Mouse (Mus musculus) lung, adult 18-20 months (tissue): ENCODE measurements around the gene Noa1.

Experiments used
- DNase-seq, 2 experiments: peaks; one replicate each; pipeline ENCODE4 v3.0.0; 2022; ENCODE audit warnings: mixed read lengths in 2 of 2

Gene Noa1

DNA sequence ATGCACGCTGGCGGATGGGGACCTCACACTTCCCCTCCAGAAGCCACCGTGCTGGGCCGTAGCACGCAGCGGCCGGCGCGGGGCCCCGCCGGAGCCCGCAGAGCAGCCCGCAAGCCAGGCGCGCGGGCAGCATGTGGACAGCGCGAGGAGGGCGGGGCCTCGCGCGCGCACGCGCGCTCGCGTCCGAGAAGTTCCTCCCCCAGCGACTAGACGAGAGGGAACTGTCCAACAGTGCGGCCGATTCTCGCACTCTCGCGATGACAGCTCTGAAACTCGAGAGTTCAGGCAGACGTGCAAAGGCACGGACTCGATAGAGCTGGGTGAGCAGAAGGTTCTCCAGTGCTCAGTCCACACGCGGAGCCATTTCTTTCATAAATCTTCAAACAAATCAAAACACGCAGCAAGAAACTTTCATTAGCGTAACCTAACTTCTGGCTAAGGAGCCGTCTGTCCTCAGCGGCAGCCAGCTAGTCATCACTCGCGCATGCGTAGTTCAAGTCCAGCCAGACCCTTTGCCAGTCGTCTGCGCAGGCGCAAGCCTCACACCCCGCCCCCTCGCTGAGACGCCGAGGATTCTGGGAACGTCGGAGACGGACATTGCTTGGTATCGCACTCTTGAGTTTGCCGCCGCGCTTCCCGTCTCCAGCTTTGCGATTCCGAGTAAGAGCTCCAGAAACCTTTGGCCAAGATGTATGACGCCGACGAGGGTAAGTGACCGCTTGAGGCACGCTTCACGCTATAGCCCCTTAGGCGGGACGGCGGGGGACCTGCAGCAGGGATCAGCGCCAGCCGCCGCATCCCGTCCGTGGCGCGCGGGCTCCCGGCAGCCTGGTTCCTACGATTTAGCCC lies at the start of gene Noa1, which contains the start of gene Polr2b:
Noa1 (minus strand) TSS at position 161 of the 849 bp plus-strand sequence.
Polr2b (plus strand) TSS at position 224 of the 849 bp plus-strand sequence.
- DNase-seq: peak; percentile 98 to 99

DNA sequence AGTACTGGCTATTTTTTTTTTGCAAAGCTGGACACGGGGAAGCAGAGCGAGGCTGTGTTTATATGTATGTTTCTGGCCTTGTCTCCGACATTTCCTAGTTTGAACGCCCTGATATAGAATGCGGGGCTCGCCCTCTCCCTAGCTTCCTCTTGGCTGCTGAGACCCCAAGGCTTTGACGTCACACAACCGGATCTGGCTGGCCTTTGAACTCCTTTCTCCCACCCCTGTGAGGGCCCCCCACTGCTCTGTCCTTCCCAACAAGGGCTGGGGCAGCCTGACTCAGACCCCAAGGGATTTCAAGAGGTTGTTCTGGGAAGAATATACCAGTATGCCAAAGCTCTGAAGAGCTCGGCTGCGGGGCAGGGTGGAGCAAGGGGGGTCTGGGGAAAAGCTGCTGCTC lies 48.5 kb upstream of the Noa1 start:
- peak; percentile 68 to 78 for DNase-seq

DNA sequence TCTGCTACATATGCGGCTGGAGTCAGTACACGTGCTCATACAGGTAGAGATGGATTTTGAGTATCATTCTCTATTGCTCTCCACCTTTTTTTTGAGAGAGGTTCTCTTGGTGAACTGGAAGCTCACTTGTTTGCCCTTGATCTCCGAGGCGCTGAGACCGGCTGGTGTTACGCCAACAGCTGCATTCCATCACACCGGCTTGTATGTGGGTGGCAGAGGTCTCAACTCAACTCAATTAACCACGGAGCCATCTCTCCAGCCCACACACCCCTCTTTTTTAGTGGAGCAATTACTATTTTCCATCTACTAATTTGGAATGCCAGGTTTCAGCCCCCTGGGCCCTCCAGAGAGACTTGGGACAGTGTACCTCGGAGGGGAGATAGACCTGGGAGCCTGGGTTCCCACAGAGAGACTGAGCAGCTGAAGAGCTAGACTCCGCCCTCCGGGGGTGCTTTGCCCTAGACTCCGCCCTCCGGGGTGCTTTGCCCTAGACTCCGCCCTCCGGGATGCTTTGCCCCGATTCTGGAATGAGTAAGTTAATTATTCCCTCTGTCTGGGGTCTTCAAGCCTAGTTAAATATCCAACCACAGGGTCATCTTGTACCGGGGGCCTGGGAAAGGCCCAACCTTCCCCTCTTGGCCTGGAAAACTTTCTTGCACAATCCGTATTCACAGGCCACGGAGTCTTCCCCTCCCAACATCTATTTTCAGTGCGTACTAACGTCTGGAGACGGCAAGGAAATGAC lies 47.7 kb upstream of the Noa1 start:
- DNase-seq: peak; percentile 84 to 88

DNA sequence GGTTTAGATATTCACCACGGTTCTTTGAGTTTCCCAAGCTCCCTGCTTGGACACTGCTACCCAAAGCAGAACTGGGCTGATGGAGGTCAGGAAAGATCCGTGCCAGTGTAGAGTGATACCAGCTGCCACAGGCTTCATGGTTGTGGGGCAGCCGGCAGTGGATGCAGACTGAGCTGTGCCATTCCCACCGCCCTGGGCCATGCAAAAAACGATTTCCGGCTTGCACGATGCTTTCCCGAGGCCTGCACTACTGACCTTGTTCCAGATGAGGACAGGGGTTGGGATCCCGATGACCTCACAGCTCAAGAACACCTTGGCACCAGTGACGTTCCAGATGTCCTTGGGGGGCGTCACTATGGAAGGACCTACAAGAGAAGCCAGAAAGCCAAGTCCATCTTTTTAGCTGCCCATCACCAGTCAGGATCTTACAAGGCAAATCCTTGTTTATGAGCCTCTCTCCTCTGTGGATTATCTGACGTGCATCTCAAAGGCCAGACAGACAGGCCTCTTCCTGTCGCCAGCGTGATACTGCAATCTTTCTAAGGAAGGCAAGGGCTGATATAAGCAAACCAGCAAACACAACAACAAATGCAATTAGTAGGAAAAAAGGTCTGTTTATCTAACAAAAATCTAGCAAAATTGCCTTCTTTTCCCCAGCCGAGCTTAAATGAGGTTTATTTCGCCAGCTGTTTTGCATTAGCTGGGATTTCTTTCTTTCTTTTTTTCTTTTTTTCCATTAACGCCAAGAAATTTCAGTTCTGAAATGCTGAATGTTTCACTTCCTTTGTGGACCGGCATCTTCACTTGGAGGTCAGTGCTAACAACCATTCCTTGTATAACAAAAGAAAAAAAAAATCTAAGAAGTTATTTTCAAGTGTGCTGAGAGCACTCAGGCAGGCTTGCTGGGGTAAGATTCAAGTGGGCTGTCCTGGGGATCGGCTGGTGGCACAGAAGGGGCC lies 45.7 kb upstream of the Noa1 start:
- no peak for DNase-seq

DNA sequence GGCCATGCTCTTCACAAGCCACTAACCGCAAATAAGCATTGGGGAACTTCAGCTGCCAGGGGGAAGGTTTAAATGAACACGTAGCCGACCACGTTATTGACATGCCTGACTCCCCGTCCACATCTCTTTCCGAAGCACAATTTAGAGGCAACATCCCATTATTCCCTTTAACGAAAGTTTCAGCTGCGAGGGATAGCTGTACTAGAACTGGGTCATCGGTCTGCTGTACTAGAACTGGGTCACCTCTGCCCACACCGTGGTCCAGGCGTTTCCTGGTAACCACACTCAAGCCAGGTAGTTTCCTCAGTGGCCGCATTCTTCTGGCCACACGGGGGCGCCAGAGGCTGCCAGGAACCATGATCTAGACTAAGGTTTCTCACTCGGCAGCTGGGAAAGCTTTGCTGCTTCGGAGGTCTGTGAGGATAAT lies 44.5 kb upstream of the Noa1 start:
- peak; percentile 83 to 88 for DNase-seq

DNA sequence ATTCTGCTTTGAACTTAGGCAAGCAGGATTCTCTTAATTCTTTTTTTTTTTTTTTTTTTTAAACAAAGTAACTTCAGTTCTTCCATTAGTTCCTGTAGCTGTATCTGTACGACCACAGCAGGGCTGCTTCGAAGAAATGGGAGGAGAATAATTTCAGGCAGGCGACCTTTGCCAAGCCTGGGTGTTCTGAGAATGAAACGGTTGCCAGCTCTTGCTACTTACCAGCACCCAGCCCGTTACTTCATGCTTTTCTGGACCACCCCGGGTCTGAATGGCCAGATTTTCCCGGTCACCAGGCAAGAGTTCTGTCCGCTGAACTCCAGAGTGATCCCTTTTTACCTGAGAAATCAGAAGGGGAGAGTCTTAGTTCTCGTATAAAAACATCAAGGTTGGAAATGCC lies 41.8 kb upstream of the Noa1 start:
- no peak for DNase-seq

DNA sequence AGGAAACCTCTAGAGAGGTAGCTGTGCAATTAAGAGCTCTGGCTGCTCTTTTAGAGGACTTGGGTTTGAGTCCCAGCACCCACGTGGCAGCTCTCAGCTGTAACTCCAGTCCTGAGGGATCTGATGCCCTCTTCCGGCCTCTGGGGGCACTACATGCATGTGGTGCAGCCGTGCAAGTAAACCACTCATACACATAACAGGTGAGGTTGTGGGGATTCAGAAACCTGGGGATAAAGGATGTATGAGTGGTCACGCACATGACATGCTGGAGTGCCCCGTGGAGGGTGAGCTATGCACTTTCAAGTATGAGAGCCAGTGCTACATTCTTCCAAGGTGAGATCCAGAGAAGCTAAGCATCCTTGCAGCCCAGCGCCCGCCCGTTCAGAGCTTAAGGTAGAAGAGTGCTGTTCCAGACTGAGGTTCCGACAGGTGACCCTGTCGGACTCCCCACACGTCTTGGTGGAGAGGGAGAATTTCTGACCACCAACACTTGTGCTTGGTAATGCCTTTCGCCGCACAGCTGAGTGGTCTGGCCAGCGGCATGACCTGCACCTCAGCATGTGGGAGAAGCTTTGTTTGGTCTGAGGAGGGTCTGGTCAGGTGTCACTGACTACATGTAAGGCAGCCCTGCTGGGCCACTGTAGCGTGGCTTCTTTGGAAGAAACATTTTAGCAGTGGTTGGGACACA lies 40.2 kb upstream of the Noa1 start:
- no peak for DNase-seq

DNA sequence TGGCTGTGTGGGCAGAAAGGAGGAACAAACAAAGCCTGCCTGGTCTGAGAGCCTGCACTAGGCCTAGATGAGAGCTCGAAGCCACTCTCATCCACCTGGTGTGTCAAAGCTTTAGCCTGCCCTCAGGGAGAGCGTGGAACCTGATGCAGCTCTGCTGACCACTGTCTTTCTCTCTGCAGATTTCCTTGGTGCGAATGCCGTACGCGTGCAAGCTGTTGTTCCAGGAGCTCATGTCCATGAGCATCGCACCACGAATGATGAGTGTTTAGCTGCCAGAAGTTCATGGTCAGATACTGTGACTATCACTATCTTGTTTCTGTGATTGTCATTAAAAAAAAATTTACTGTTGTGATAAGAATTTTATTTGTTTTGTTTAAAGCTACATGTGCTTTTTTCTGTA lies 39.0 kb upstream of the Noa1 start:
- DNase-seq: no peak

DNA sequence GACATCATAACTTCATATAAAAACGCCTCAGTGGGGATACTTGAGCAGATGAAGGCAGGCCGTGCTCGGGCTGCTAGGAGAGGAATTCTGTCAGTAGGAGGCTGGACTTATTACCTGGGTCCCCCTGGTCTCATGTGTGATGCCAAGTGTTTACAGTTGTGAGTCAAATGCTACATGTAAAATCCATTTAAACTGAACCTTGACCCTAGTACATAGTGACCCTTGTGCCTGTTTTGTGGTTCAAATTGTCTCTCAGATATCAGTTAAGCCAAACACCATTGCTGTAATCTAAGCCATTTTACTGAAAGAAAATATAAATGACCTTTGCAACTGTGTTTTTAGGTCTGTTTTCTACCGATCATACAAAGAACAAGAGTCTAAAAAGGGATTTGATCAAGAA lies 30.1 kb upstream of the Noa1 start:
- DNase-seq: no peak

DNA sequence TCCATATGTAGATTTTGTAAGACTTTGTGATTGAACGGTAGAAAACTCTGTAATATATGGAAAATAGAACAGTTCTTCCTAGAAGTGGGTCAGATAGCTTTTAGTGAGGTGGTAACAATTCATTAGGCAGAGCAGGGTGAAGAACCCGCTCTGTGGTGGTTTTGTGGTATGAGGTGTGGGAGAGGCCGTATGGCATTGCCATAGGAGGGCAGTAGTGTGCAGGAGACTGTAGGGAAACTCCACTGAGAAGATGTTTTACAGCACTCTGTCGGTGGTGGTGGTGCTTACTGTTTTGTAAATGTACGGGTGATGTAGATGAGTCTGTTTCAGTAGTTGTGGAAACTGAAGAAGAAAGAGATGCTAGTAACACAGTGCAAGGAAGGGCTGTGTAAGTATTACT lies 20.3 kb upstream of the Noa1 start:
- DNase-seq: no peak

DNA sequence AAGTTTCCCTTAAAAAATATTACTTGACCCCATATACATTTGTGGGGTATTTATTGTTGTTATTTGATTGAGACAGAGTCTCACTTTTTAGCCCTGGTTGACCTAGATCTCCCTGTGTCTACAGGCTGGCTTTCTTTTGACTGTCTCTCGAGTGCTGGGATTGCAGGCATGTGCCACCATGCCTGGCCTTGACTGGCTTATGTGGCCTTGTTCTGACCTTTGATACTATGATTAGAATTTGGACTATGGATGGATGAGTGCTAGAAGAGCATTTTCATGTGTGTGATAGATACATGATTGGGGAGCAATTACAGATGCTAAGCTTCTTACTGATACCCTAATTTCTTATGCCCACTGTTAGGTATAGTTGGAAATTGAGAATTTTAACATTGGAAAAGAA lies 15.1 kb upstream of the Noa1 start:
- DNase-seq: no peak

DNA sequence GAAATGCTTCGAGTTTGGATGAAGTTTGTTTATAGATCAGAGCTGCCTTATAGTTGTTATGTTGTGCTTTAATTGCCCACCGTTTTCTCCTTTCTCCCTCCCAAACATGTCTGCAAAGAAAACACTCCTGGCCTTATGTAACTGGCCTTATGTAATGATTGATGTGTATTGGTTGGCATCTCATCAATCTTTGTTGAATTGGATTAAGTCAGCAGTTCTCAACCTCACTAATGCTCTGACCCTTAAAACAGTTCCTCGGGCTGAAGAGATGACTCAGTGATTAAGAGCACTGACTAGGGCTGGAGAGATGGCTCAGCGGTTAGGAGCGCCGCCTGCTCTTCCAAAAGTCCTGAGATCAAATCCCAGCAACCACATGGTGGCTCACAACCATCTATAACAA lies 5.1 kb upstream of the Noa1 start:
- no peak for DNase-seq

DNA sequence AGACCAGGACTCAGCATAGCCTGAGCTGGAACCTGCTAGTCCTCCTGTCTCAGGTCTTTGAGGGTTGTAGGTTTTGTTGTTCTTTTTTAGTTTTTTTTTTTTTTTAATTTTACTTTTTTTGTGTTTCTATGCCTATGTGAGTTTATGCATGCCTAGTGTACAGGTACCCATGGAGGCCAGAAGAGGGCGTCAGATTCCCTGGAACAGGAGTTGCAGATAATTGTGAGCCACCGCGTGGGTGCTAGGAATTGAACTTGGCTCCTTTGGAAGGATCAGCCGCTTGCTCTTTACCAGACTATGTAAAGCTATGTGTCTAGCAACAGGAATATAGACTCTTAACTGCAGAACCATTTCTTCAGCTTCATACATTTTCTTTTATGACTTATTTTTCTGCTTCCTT lies 4.3 kb upstream of the Noa1 start:
- no peak for DNase-seq

DNA sequence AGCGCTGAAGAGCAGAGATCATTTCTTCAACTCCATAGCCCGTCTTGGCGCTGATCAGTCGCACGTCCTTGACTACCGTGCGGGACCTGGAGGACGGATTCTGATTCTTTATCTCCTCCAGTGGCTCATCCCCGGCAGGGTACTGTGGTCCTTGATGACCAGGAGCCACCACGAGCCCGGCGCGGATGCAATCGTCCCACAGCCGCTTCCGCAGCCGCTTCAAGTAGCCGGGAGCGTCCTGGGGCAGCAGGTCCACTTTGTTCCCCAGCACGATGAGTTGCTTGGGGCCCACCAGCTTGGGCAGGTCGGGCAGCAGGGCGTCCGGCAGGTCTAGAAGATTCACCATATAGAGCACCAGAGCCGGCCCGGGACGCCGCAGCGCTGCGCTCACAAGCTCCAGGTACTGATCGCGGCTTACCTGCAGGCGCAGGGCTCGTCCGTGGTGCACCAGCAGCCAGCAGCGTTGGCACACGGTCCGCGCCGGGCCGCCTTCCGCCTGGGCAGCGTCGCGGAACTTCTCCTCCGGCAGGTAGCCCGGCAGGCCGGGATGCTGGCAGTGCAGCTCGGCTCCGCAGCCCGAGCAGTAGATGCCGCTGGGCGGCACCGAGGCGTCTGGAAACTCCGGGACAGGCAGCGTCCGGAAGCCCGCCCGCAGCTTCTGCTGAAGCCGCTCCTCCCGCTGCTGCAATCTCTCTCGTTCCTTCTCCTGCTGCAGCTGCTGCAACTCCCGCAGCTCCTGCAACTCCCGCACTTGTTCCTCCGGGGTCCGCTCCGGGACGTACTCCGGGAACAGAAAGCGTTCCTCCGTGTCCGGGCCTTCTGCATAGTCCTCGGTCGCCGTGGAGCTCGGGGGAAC lies 605 bp downstream of the Noa1 start:
- peak in 1 of 2 experiments; percentile 10 for DNase-seq

DNA sequence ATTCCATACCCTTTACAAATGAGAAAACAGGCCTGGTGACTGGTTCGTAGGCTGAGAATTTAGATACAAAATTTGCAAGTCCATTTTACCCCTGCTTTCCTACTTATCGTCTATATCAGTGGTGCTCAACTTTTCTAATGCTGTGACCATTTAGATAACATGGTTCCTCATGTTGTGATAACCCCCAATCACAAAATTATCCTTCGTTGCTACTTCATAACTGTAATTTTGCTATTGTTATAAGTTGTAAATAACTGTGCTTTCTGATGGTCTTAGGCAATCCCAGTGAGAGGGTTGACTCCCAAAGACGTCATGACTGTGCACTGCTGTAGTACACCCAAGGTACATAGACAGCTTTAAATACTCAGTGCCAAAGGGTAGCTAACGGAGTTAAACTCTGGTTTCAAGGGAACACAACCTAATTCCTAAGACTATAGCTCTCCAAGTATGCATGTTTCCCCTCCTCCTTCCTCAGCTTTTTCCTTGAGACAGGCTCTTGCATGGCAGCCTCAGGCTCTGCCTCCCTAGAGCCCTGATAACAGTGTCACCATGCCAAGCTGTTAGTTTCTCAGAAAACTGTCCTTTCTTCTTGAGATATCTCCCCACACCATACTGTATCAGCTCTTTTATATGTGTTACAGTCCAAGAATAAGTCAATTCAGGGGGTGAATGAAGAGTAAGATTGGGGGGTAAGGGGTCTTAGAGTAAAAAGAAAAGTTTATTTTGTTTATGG lies 1.9 kb downstream of the Noa1 start:
- DNase-seq: no peak

DNA sequence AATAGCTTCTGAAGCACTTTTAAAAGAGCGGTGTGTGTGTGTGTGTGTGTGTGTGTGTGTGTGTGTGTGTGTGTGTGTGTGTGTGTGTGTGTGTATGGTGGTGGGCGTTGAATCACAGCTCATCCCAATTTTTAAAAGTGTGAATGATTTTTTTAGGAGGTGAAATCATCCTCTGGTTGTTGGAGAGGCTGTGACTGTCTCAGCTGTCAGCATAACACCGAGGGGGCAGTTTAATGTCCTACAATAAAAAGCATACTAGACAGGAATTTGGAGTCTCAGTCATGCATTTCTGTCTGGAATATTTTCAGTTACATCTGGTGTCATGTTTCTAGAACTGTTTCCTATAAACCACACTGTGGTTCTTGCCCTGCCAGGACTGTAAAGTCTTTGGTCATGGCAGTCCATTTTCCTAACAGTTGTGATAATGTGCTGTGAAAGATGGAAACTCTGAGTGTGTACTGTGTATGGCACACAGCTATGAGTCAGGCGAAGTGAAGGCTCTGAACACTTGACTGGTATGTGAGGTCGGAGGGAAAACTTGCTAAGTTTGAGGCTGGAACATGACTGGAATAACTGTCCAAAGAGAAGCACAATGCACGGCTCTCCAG lies 8.5 kb downstream of the Noa1 start:
- DNase-seq: no peak

DNA sequence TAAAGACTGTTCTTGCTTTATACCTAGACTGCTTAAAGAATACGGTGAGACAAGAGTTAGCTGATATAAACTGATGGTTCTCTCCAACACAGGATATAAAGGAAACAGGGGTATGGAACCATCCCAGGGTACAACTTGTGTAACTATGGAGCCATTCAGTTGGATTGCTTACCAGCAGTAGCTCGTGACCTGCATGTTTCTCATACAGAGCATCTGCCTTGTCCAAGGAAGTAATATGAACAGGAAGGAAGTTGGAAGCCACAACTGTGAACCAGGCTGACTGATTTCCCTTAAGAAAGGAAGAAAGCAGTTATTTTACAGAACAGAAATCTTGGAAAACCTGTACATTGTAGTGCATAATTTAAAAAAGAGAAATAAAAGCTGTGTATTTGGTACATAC lies 10.4 kb downstream of the Noa1 start:
- no peak for DNase-seq

DNA sequence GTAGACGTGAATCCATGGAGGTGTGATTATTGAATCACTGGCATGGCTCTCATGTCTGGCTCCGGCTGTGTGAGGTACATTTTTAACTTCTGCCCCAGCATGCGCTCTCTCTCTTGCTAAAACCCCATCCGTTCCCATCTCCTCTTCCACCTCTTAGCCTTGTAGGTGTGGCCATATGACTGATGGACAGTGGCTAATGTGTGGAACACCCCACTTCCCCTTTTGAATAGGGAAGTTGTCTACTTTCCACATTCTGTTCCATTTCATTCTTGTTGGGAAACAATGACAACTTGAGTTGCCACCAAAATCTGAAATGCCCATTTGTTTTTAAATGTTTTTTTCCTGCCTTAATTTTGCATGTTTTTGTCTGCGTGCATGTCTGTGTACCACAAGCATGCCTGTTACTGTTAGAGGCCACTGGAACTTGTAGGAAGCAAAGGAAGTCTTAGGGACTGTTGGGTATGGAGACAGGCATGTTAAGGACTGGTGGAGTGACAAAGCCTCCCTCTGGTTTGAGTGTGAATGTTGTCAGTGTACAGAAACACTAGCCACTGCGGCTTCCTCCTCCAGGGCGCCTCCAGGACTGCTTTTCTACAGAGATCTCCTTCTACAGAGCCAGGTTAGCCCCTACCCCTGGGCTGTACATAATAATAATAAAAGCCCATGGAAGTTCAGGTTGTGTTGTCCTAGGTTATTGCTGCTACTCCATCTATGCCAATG lies 16.9 kb downstream of the Noa1 start:
- peak in 1 of 2 experiments; percentile 17 for DNase-seq

DNA sequence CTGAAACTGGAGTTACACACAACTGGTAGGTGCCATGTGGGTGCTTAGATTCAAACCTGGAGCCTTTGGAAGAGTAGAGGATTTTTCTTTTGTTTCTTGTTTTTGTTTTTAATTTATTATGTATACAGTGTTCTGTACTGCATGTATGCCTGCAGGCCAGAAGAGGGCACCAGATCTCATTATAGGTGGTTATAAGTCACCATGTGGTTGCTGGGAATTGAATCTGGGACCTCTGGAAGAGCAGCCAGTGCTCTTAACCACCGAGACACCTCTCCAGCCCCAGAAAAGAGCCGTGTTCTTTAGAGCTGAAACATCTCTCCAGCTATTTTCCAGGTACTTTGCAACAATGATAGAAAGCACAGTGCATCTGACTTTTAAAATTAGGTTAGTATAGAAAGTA lies 19.3 kb downstream of the Noa1 start:
- DNase-seq: no peak
